Mouse (Mus musculus) embryonic facial prominence, embryonic 11.5 days (tissue): ENCODE measurements around the gene Slco6d1. TPM values are rescaled to one million over a fixed set of nuclear protein-coding genes. Genes with fewer than 3 reads are reported as not detected.
"Not testable (repeated sequence)": the region's sequence is repeated elsewhere in the genome, so short reads cannot be mapped to it uniquely, and the experiment has no call there.

ENCODE experiments used
- ATAC-seq: fragments of 200-750 bp; cut with Nextera tagmentation; replicated peaks from 2 replicates; pipeline ENCODE4 v1.8.0; 2017; ENCODE audit warnings: low read depth; ENCODE audit not compliant: insufficient number of reproducible peaks, low FRiP score, low TSS enrichment
- DNase-seq: peaks from one replicate; pipeline ENCODE4 v3.0.0-alpha.2; 2015; ENCODE audit warnings: low spot score
- H3K27ac ChIP-seq: fragments of 300-500 bp; sonication (generic); replicated peaks from 2 replicates; pipeline ENCODE4 v1.5.1; 2014; ENCODE audit warnings: mild to moderate bottlenecking, low read depth, low read length, control low read depth
- H3K27me3 ChIP-seq: fragments of 300-500 bp; sonication (generic); 2 replicates; pipeline ENCODE4 v1.6.1; 2014; ENCODE audit warnings: mild to moderate bottlenecking, low read length, moderate library complexity, mixed read lengths; ENCODE audit not compliant: control insufficient read depth, insufficient read depth
- H3K36me3 ChIP-seq: fragments of 300-500 bp; sonication (generic); replicated peaks from 2 replicates; pipeline ENCODE4 v1.6.1; 2014; ENCODE audit warnings: low read depth, mild to moderate bottlenecking, low read length, moderate library complexity, mixed read lengths; ENCODE audit not compliant: control insufficient read depth, insufficient read depth
- H3K4me1 ChIP-seq: fragments of 300-500 bp; sonication (generic); 2 replicates; pipeline ENCODE4 v1.6.1; 2014; ENCODE audit warnings: low read length, mixed read lengths; ENCODE audit not compliant: control insufficient read depth, insufficient read depth
- H3K4me2 ChIP-seq: fragments of 300-500 bp; sonication (generic); 2 replicates; pipeline ENCODE4 v1.6.1; 2014; ENCODE audit warnings: low read depth, mild to moderate bottlenecking, control low read depth, low read length, moderate library complexity
- H3K4me3 ChIP-seq: fragments of 300-500 bp; sonication (generic); 2 replicates; pipeline ENCODE4 v1.5.1; 2014; ENCODE audit warnings: low read depth, low read length, control low read depth
- H3K9ac ChIP-seq: fragments of 300-500 bp; sonication (generic); replicated peaks from 2 replicates; pipeline ENCODE4 v1.6.1; 2014; ENCODE audit warnings: mild to moderate bottlenecking, control low read depth, low read length
- H3K9me3 ChIP-seq: fragments of 300-500 bp; sonication (generic); replicated peaks from 2 replicates; pipeline ENCODE4 v1.6.1; 2016; ENCODE audit warnings: mild to moderate bottlenecking, low read length, inconsistent platforms, mixed read lengths; ENCODE audit not compliant: control insufficient read depth
- whole genome bisulfite sequencing: fragments of 180-500 bp; shearing (Covaris S2); extraction: QIAGEN DNeasy Blood & Tissue Kit; methylation state at CpG from one replicate; pipeline ENCODE4 v1.1.7; 2014; 5-methylcytosine and 5-hydroxymethylcytosine counted together
- polyA plus RNA-seq: library from polyadenylated mRNA; unstranded; fragments of >200 nt; fragmentation: Nextera tagmentation; extraction: Ambion mirVana; gene quantifications from 2 replicates; pipeline ENCODE4 v1.2.1, GENCODE M21; 2014

Gene Slco6d1
- polyA plus RNA-seq: not detected in 2 replicates

DNA sequence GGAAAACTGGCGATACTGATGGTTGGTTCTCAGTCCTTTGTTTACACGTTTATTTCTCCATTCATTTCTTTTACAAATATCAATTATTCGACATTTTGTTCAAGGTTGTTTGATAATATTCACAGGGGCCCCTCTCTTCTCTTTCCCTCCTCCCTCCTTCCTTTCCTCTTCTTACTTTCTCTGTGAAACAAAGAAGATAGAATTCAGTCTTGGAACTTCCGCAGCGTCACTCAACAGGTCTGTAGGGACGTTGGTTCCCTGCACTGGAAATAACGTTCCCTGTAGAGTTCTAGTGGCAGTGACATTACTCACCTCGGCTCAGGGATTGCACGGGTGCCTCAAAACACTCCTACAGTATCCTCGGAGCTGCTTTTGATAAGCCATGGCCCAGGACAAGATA, at the start of gene Slco6d1:
Gene Slco6d1 (plus strand): TSS at position 301 of the 400 bp plus-strand sequence.
- no peaks in the 10 kb centered on the region for H3K4me1 ChIP-seq
- no peaks in the 10 kb centered on the region for H3K9me3 ChIP-seq
- no peak within 1 kb of the TSS for H3K9ac ChIP-seq
- no peaks in the 10 kb centered on the region for H3K27me3 ChIP-seq
- no peak within 1 kb of the TSS for H3K4me2 ChIP-seq
- H3K27ac ChIP-seq: no peak within 1 kb of the TSS
- DNase-seq (no peak), ATAC-seq (no peak)
- H3K36me3 ChIP-seq: no peaks in the 10 kb centered on the region
- 84% methylated on average over 10 of the region's 10 CpGs for WGBS
- H3K4me3 ChIP-seq: no peak within 1 kb of the TSS

GRCm38 (mm10) chr1:98392001-98392400, 28.9 kb upstream of the Slco6d1 start:
- no peaks in the 10 kb centered on the region for H3K9me3 ChIP-seq
- no peak overlapping the region for H3K4me2 ChIP-seq
- no peak for DNase-seq
- H3K36me3 ChIP-seq: no peaks in the 10 kb centered on the region
- H3K4me1 ChIP-seq: no peaks in the 10 kb centered on the region
- no peak overlapping the region for H3K9ac ChIP-seq
- no peak overlapping the region for H3K27ac ChIP-seq
- no peak for ATAC-seq
- H3K27me3 ChIP-seq: no peaks in the 10 kb centered on the region
- no peak overlapping the region for H3K4me3 ChIP-seq

GRCm38 (mm10) chr1:98447929-98448328, 27.0 kb downstream of the Slco6d1 start:
- Histone ChIP-seq H3K4me1 (no peaks in the 10 kb centered on the region), H3K27ac (no peak overlapping the region), H3K4me3 (no peak overlapping the region), H3K36me3 (no peaks in the 10 kb centered on the region), H3K27me3 (no peaks in the 10 kb centered on the region), H3K4me2 (no peak overlapping the region), H3K9ac (no peak overlapping the region), H3K9me3 (no peaks in the 10 kb centered on the region)
- ATAC-seq (no peak), DNase-seq (no peak)
- 79% methylated on average over 4 of the region's 4 CpGs for WGBS

DNA sequence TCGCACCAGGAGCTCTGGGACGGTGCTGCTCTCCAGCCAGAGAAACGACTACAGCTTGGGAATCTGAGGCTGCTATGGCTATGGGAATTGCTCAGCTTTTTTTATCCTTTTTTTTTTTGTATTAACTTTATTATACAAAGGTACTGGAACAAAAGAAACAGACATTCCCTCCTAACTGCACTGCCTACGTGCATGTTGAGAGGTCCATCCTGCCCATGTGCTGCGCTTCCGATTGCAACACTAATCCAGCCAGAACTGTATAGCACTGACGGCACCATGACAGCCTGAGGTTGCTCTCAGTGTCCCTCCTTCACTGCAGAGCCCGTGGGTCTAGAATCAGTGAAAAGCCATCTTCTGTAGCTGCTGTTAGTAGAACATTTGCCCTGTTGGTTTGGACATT, 38.3 kb downstream of the Slco6d1 start:
- not testable (repeated sequence) for ATAC-seq, H3K9me3 ChIP-seq, H3K36me3 ChIP-seq, H3K27ac ChIP-seq, H3K27me3 ChIP-seq, H3K4me2 ChIP-seq, H3K4me3 ChIP-seq, H3K4me1 ChIP-seq, H3K9ac ChIP-seq, DNase-seq
- whole genome bisulfite sequencing: 86% methylated on average over 8 of the region's 8 CpGs

GRCm38 (mm10) chr1:98476381-98476780, 55.5 kb downstream of the Slco6d1 start:
- not testable (repeated sequence) for H3K4me2 ChIP-seq, DNase-seq, ATAC-seq, H3K27me3 ChIP-seq, H3K27ac ChIP-seq, H3K4me1 ChIP-seq, H3K9me3 ChIP-seq, H3K9ac ChIP-seq, H3K4me3 ChIP-seq, H3K36me3 ChIP-seq
- WGBS: 92% methylated on average over 1 of the region's 1 CpGs

- Histone ChIP-seq H3K9ac (no peak overlapping the region), H3K27ac (no peak overlapping the region), H3K27me3 (no peaks in the 10 kb centered on the region), H3K9me3 (no peaks in the 10 kb centered on the region), H3K4me3 (no peak overlapping the region), H3K4me1 (no peaks in the 10 kb centered on the region), H3K4me2 (no peak overlapping the region), H3K36me3 (no peaks in the 10 kb centered on the region)
- DNase-seq (no peak), ATAC-seq (no peak)
- 70% methylated on average over 2 of the region's 2 CpGs for WGBS
These were observed 58.3 kb downstream of the Slco6d1 start for GRCm38 (mm10) chr1:98479243-98479642.

DNA sequence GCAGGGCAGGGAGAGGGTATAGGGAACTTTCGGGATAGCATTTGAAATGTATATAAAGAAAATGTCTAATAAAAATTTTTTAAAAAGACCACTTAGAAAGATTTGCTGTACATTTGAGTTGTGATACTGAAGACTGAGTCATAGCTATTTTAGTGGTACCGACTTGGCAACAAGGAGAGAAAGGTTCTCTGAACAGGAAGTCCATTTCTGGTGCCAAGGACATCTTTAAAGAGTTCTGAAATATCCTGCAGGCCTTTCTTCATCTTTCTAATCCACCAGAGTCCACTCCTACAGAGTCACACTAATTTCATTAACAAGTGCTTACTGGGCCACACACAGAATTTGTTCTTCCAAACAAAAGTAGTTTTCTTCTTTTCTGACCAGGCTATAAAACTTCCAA, 85.1 kb downstream of the Slco6d1 start:
- ATAC-seq (no peak), DNase-seq (no peak)
- H3K27ac ChIP-seq: no peak overlapping the region
- no peaks in the 10 kb centered on the region for H3K27me3 ChIP-seq
- H3K36me3 ChIP-seq: no peaks in the 10 kb centered on the region
- no peak overlapping the region for H3K9ac ChIP-seq
- H3K4me1 ChIP-seq: no peaks in the 10 kb centered on the region
- H3K4me2 ChIP-seq: no peak overlapping the region
- H3K9me3 ChIP-seq: no peaks in the 10 kb centered on the region
- H3K4me3 ChIP-seq: no peak overlapping the region
- 89% methylated on average over 2 of the region's 2 CpGs for WGBS

GRCm38 (mm10) chr1:98522977-98523376, 102.1 kb downstream of the Slco6d1 start:
- Histone ChIP-seq H3K27me3 (no peaks in the 10 kb centered on the region), H3K4me3 (no peak overlapping the region), H3K4me2 (no peak overlapping the region), H3K27ac (no peak overlapping the region), H3K4me1 (no peaks in the 10 kb centered on the region), H3K36me3 (no peaks in the 10 kb centered on the region), H3K9ac (no peak overlapping the region), H3K9me3 (no peaks in the 10 kb centered on the region)
- DNase-seq (no peak), ATAC-seq (no peak)
- WGBS: 84% methylated on average over 2 of the region's 2 CpGs
